Mouse (Mus musculus) small intestine, adult 2 months (tissue): Measurements from ENCODE around the gene Usp19.

ENCODE experiments used
- CTCF ChIP-seq: fragments of 200-500 bp; IDR thresholded peaks from 2 replicates; pipeline ENCODE4 v1.5.1; 2012; ENCODE audit warnings: low read depth, mild to moderate bottlenecking, control low read depth, inconsistent platforms, low read length, moderate library complexity, mixed read lengths; ENCODE audit not compliant: insufficient replicate concordance, insufficient read length; ENCODE audit errors: extremely low read depth
- POLR2A ChIP-seq: fragments of 200-500 bp; IDR thresholded peaks from 2 replicates; pipeline ENCODE4 v1.6.1; 2012; ENCODE audit warnings: low read depth, mild to moderate bottlenecking, control low read depth, inconsistent platforms, low read length, moderate library complexity

- TF ChIP-seq POLR2A (no peak), CTCF (no peak)
Observed at GRCm38 (mm10) chr9:108478638-108479156, 11.7 kb upstream of the Usp19 start.
